Mouse (Mus musculus): ENCODE measurements at regions not wholly inside any gene's neighbourhood (a gene's known extent, or its start where the extent isn't known, plus 50 kb on each side); places are given as distances from the start of the nearest gene placed in this dataset.

GRCm38 (mm10) chr1:75935866-75936265 is 389.8 kb downstream of the Slc4a3 start:
- no peak for TF ChIP-seq FLI1 (IDR thresholded peaks at IDR 0.05; ENCODE audit: low read length)
- no peak for TF ChIP-seq GATA1 (IDR thresholded peaks at IDR 0.05; ENCODE audit: borderline replicate concordance, low read length)
